Mouse (Mus musculus): ENCODE data around the gene Lgmn.

DNA sequence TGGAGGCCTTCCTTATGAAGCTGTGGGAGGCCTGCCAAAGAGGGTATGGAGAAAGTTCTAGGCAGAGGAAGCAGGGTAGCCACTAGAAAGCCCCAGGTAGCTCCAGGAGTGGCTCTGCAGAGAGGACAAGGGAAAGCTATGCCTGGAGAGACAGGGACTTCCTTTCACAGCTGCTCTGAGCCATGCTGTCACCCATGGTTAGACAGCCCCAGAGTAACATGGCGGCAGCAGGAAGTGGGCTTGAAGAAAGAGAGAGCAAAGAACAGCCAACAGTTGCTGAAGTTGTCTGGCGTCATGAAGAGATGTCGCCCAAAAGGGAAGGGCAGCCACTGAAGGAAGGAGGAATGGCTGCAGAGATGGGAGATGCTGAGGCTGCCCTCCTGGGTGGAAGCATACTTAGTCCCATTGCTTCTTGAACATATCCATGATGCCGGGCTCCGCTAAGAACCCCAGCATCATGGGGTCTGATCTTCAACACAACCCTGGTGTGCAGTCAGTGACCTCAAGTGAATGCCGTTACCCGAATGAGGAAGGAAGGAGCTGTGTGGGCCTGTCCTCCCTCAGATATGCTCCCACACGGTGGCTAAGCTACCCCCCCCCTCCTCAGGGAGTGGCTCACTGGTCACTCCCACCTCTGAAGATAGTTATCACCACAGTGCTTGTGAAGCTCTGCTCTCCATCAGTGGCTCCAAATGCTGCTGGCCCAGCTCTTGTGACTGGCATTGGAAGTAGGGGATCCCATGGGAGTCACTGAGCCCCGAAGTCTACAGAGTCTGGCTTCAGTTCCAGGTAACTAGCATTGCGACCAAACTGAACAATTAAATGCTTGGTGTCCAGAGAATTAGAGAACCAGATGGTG is 85.3 kb downstream of the Lgmn start:
- TF ChIP-seq CTCF (IDR thresholded peaks at IDR 0.05; ENCODE audit: low read depth) (no peak), EP300 (optimal IDR thresholded peaks at IDR 0.05) (no peak)

Measured in stomach, postnatal 0 days (tissue).